Mouse (Mus musculus) limb, embryonic 14.5 days (tissue): ENCODE data around the gene Dhx37. TPM values are rescaled to one million over a fixed set of nuclear protein-coding genes. Genes with fewer than 3 reads are reported as not detected.

Experiments used
- ATAC-seq: fragments of 200-750 bp; cut with Nextera tagmentation; 2 replicates; pipeline ENCODE4 v1.8.0; 2017; ENCODE audit warnings: low read depth, moderate number of reproducible peaks, moderate TSS enrichment; ENCODE audit not compliant: low FRiP score
- DNase-seq: peaks from one replicate; pipeline ENCODE4 v3.0.0-alpha.2; 2015; ENCODE audit warnings: low spot score
- H3K27ac ChIP-seq: fragments of 300-500 bp; sonication (generic); replicated peaks from 2 replicates; pipeline ENCODE4 v1.5.1; 2014; ENCODE audit warnings: low read depth, mild to moderate bottlenecking, low read length, moderate library complexity, mixed read lengths
- H3K27me3 ChIP-seq: fragments of 300-500 bp; sonication (generic); 2 replicates; pipeline ENCODE4 v1.6.1; 2014; ENCODE audit warnings: low read length, mixed read lengths; ENCODE audit not compliant: control insufficient read depth, insufficient read depth
- H3K36me3 ChIP-seq: fragments of 300-500 bp; sonication (generic); 2 replicates; pipeline ENCODE4 v1.6.1; 2014; ENCODE audit warnings: mild to moderate bottlenecking, low read length, moderate library complexity, mixed read lengths; ENCODE audit not compliant: control insufficient read depth, insufficient read depth
- H3K4me1 ChIP-seq: fragments of 300-500 bp; sonication (generic); 2 replicates; pipeline ENCODE4 v1.6.1; 2014; ENCODE audit warnings: antibody characterized with exemption, low read length, mixed read lengths; ENCODE audit not compliant: control insufficient read depth, insufficient read depth
- H3K4me2 ChIP-seq: fragments of 300-500 bp; sonication (generic); replicated peaks from 2 replicates; pipeline ENCODE4 v1.6.1; 2014; ENCODE audit warnings: low read depth, mild to moderate bottlenecking, low read length, moderate library complexity; ENCODE audit not compliant: severe bottlenecking
- H3K4me3 ChIP-seq: fragments of 300-500 bp; sonication (generic); replicated peaks from 2 replicates; pipeline ENCODE4 v1.5.1; 2014; ENCODE audit warnings: low read length
- H3K9ac ChIP-seq: fragments of 300-500 bp; sonication (generic); 2 replicates; pipeline ENCODE4 v1.6.1; 2014; ENCODE audit warnings: mild to moderate bottlenecking, low read depth, low read length, moderate library complexity; ENCODE audit not compliant: severe bottlenecking
- H3K9me3 ChIP-seq: fragments of 300-500 bp; sonication (generic); 2 replicates; pipeline ENCODE4 v1.6.1; 2016; ENCODE audit warnings: low read length; ENCODE audit not compliant: control insufficient read depth
- POLR2A ChIP-seq: fragments of 200-500 bp; IDR thresholded peaks from 2 replicates; pipeline ENCODE4 v1.8.0; 2012; ENCODE audit warnings: inconsistent platforms, mild to moderate bottlenecking, moderate library complexity, borderline replicate concordance; ENCODE audit not compliant: insufficient read depth, insufficient read length; ENCODE audit errors: extremely low read depth
- WGBS: fragments of 180-500 bp; shearing (Covaris S2); extraction: QIAGEN DNeasy Blood & Tissue Kit; methylation state at CpG from one replicate; pipeline ENCODE4 v1.1.7; 2014; 5-methylcytosine and 5-hydroxymethylcytosine counted together
- polyA plus RNA-seq, 2 experiments: library from polyadenylated mRNA; depleted of rRNA in 1 of 2; stranded (reverse) in 1 of 2; unstranded in 1 of 2; fragments of >200 nt; fragmentation: Nextera tagmentation in 1 of 2; extraction: Ambion mirVana in 1 of 2; gene quantifications; 2 replicates each; pipeline versions ENCODE4 v1.2.1 to v1.2.3; 2012 to 2014

Gene Dhx37
- polyA plus RNA-seq, 2 experiments, result 5.4 to 21.9 TPM

DNA sequence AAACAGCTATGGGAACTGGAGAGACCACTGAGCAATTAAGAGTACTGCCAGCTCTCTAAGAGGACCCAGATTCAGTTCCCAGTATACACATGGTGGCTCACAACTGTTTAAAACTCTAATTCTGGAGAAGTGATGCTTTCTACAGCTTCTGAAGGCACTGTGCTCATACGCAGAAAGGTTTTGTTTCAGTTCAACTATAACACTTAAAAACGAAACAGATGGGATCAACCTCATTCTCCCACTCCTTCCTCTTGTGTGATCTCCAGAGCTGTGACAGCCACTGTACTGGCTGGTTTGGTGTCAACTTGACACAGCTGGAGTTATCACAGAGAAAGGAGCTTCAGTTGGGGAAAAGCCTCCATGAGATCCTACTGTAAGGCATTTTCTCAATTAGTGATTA lies 58.0 kb downstream of the Dhx37 start:
- Histone ChIP-seq H3K4me2 (no peak overlapping the region), H3K4me3 (no peak overlapping the region), H3K4me1 (no peaks in the 10 kb centered on the region), H3K27me3 (no peaks in the 10 kb centered on the region), H3K9ac (no peak overlapping the region), H3K27ac (no peak overlapping the region), H3K9me3 (no peaks in the 10 kb centered on the region), H3K36me3 (no peaks in the 10 kb centered on the region)
- no peak for DNase-seq
- 87% methylated on average over 2 of the region's 2 CpGs for WGBS
- TF ChIP-seq POLR2A, result no peak
- no peak for ATAC-seq

DNA sequence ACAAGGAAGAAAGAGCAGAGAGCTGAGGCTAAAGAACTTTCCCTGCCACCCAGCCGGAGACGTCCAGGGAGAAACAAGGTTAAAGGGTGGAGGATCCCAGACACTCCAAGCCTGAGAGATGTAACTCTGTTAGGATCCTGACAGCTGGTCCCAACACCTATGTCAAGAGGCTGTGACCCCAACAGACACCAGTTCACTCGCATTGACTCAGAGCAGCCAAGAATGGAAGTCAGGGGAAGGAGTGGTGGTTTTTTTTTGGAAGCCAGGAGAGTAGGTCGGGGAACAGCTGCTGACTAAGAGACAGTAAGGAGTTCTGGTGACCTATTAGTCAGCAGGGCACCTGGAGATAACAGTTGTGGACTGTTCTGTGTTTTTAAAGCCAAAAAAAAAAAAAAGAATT lies 61.9 kb downstream of the Dhx37 start:
- Histone ChIP-seq H3K36me3 (no peaks in the 10 kb centered on the region), H3K27ac (no peak overlapping the region), H3K4me2 (no peak overlapping the region), H3K27me3 (no peaks in the 10 kb centered on the region), H3K9me3 (no peaks in the 10 kb centered on the region), H3K4me1 (no peaks in the 10 kb centered on the region), H3K9ac (no peak overlapping the region), H3K4me3 (no peak overlapping the region)
- TF ChIP-seq POLR2A, result no peak
- 81% methylated on average over 4 of the region's 4 CpGs for WGBS
- ATAC-seq (no peak), DNase-seq (no peak)

DNA sequence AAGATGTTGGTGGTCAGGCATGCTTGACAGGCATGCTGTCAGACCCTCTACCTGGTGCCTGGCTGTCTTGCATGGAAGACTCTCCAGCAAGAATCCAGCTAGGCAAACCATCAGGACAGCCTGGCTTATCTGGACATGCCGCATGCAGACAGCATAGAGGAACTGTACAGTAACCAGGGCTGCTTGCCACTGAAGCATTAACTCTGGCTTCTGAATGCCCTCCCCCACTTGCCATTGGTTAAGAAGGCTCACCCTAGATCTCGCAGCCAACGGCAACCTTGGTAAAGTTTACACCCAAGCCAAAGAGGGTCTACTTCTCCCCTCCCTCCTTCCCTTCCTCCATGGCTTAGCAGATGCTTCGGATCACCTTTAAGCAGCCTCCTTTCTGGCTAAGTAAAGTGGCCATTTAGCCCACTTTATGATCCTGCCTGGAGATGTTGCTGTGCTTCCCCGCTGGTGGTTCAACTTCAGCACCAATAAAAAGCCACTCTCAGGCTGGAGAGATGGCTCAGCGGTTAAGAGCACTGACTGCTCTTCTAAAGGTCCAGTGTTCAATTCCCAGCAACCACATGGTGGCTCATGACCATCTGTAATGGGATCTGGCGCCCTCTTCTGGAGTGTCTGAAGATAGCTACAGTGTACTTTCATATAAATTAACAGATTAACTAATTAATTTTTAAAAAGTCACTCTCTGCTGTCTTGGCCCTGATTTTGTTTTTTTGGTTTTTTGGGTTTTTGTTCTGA lies 62.8 kb downstream of the Dhx37 start:
- Histone ChIP-seq H3K4me2 (no peak overlapping the region), H3K4me3 (no peak overlapping the region), H3K9me3 (no peaks in the 10 kb centered on the region), H3K9ac (no peak overlapping the region), H3K27me3 (no peaks in the 10 kb centered on the region), H3K27ac (no peak overlapping the region), H3K36me3 (no peaks in the 10 kb centered on the region), H3K4me1 (no peaks in the 10 kb centered on the region)
- ATAC-seq (no peak), DNase-seq (no peak)
- WGBS, result 62% methylated on average over 7 of the region's 7 CpGs
- TF ChIP-seq POLR2A, result no peak

DNA sequence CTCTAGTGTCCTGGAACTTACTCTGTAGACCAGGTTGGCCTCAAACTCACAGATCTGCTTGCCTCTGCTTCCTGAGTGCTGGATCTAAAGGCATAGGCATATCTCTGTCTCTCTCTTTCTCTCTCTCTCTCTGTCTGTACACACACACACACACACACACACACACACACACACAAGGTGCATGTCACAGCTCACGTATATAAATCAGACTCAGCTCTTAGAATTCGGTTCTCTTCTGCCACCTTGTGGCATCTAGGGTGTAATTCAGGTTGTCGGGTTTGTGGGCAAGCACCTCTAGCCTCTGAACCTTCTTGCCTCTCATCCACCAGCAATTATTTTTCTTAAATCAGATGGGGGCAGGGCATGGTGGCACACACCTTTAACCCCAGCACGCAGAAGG lies 65.4 kb downstream of the Dhx37 start:
- Histone ChIP-seq H3K4me2 (no peak overlapping the region), H3K9ac (no peak overlapping the region), H3K27me3 (no peaks in the 10 kb centered on the region), H3K4me3 (no peak overlapping the region), H3K27ac (no peak overlapping the region), H3K36me3 (no peaks in the 10 kb centered on the region), H3K9me3 (no peaks in the 10 kb centered on the region), H3K4me1 (no peaks in the 10 kb centered on the region)
- no peak for TF ChIP-seq POLR2A
- WGBS, result 4% methylated on average over 4 of the region's 4 CpGs
- ATAC-seq (0 out of 2 replicates have a peak, but pooled peaks have one; percentile 35), DNase-seq (peak; percentile 72)

DNA sequence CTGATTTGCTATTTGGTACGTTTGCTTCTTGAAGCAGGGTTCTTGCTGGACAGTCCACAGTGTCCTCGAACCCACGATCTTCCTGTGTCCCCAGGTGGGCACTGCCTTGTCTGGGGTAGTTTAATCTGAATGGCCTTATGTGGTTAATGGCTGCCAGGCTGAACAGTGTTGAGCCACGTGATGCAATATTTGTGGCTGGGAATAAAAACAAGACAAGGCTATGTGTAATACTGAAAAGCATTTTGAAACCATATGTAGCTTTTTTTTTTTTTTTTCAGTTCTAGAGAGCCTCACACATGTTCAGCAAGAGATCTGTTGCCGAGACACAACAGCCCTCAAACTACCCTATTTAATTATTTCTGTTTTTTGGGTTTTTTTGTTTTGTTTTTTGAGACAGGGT lies 65.8 kb downstream of the Dhx37 start:
- TF ChIP-seq POLR2A, result no peak
- WGBS, result 63% methylated on average over 5 of the region's 5 CpGs
- DNase-seq (no peak), ATAC-seq (no peak)
- H3K4me3 ChIP-seq, result no peak overlapping the region
- no peaks in the 10 kb centered on the region for H3K4me1 ChIP-seq
- no peak overlapping the region for H3K27ac ChIP-seq
- H3K9me3 ChIP-seq, result no peaks in the 10 kb centered on the region
- no peak overlapping the region for H3K4me2 ChIP-seq
- H3K36me3 ChIP-seq, result no peaks in the 10 kb centered on the region
- no peak overlapping the region for H3K9ac ChIP-seq
- no peaks in the 10 kb centered on the region for H3K27me3 ChIP-seq
